Mouse (Mus musculus): ENCODE measurements at regions not wholly inside any gene's neighbourhood (a gene's known extent, or its start where the extent isn't known, plus 50 kb on each side); places are given as distances from the start of the nearest gene placed in this dataset.

- no peak for TF ChIP-seq GATA1 (IDR thresholded peaks at IDR 0.05; ENCODE audit: borderline replicate concordance, low read length)
- TF ChIP-seq FLI1 (IDR thresholded peaks at IDR 0.05; ENCODE audit: low read length) = no peak
Observed at GRCm38 (mm10) chr6:31317741-31318225, 80.8 kb upstream of the Mkln1 start.

Data from megakaryocyte, embryonic 14.5 days (primary cell).